Mouse (Mus musculus): ENCODE results near the gene Nbl1.

Gene Nbl1

GRCm38 (mm10) chr4:139100326-139100725 is 7.5 kb upstream of the Nbl1 start:
- in situ Hi-C loops (cut with MboI): no loop called here

- in situ Hi-C loops (cut with MboI): no loop called here
These were observed 3.4 kb upstream of the Nbl1 start for GRCm38 (mm10) chr4:139096201-139096600.

DNA sequence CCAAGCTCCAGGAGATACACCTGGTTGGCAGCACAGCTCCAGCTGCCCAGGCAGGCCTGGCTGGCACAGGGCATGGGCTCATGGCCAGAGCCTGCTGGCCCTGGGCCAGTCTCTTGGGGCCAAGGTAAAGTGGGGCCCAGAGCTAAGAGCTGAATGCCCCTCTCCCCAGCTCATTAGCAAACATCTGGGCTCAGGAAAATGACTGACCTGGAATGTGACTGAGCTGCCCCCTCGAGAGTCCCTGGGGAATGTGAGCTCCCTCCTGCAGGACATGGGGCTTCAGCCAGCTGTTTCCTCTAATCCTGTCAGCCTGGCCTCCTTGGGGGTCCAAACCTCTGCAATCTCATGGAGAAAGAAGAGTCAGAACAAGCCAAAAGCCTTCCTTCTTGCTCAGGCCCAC is 2.6 kb upstream of the Nbl1 start:
- in situ Hi-C loops (cut with MboI): no loop called here

- in situ Hi-C loops (cut with MboI): no loop called here
These were observed 370 bp upstream of the Nbl1 start for GRCm38 (mm10) chr4:139093196-139093530.

DNA sequence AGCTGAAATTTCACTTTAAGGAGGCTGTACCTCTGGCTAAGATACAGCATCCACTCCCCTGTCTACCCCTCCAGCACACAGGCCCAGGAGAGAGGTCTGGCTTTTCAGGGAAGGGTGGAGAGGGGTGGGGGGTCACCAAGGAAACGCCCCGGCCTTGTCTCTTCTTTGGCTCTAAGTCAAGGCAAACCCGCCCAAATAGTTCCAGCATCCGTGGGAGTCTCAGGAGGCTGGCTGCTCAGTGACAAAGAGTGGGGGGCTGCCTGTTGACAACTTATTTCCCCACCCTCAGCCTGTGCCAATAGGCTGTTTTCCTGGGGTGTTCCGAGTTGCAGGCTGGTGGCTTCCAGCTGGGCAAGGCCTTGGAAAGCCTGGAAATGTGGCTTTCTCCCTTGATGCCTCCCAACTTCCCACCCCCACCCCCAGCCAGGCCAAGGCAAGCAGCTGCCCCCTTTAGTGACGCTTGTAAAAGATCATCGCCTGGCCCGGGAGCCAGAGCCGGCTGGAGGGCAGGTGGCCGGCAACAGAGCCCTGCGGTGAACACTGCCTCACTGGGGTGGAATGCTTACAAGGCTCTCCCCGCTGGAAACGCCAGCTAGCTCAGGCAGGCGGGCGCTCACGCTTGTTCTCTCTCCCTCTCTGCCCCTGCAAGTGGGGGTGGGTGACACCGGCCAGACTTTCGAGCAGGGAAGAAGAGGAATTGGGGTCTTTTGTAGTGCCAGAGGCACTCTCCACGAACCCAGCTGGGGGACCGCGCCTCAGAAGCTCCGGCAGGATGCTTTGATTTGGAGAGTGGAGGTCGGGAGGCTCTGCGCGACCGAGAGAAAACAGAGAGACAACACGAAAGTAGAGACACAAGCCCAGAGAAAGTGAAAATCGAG is 1.1 kb downstream of the Nbl1 start:
- in situ Hi-C loops (cut with MboI): no loop called here

GRCm38 (mm10) chr4:139091066-139091465 is 1.7 kb downstream of the Nbl1 start:
- in situ Hi-C loops (cut with MboI): no loop called here

DNA sequence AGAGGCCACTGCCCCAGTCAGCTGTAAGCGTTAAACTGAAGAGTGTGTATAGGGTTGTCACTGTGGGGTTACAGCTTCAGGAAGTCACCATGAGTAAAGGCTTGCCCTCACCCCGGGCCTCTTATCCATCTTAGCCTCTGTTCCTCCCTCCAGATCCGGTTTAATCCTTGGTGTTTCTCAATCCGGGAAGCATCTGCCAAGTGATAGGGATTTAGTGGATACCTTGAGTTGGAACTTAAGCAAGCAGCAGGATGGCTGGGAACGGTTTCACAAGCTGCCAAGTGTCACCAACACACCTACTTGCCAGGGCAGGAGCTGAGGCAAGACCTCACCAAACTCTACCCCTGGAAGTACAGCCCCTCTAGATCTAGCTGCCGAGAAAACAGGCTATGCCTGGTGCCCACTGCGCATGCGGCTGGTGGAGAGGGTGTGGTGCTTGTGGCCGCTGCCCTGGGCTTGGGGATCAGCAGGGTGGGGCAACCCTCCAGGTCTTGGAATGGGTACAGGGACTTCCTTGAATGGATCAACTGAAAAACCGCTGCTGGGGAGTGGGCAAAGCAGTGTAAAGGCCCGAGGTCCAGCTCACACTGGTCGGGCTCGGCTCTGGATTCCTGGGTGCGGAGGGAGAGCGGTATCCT is 2.4 kb downstream of the Nbl1 start:
- in situ Hi-C loops (cut with MboI): no loop called here

- in situ Hi-C loops (cut with MboI): no loop called here
These were observed 3.7 kb downstream of the Nbl1 start for GRCm38 (mm10) chr4:139088982-139089671.

- in situ Hi-C loops (cut with MboI): no loop called here
These were observed 5.8 kb downstream of the Nbl1 start for GRCm38 (mm10) chr4:139086984-139087383.

DNA sequence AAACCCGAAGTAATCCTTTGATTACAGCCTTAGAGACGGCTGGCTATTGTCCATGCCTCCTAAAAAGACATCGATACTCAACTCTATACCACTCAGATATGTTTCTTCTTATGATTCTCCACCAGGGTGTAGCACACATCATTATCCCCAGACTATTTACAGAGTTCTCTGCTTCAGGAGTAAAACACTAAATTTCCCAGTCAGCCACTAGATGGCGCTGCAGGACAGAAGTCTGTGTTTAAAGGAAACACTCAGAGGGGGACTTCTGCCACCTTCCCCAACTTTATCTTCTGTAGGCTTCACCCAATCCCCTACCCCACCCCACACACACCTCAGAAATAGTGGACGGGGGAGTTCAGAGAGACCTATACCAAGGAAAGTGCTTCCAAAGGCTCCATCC is 6.8 kb downstream of the Nbl1 start:
- in situ Hi-C loops (cut with MboI): no loop called here

DNA sequence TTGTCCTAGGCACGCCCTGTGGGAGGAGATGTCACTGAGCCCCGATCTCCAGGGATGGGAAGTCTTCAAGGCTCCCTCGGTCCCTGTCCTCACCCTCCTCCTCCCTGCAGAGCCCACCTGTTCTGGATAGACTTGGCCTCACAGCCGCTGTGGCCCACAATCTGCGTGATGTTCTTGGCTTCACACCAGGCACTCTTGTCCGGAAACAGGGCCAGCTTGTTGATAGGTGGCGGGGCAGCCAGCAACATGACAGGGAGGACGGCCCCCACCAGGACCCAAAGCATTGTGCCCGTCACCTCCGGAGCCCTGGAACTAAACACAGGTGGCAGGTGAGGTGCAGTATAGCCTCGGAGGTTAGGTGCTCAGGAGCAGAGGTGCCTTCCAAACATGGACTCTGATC is 7.5 kb downstream of the Nbl1 start:
- in situ Hi-C loops (cut with MboI): no loop called here

- in situ Hi-C loops (cut with MboI): no loop called here
These were observed 9.8 kb downstream of the Nbl1 start for GRCm38 (mm10) chr4:139082790-139083564.

DNA sequence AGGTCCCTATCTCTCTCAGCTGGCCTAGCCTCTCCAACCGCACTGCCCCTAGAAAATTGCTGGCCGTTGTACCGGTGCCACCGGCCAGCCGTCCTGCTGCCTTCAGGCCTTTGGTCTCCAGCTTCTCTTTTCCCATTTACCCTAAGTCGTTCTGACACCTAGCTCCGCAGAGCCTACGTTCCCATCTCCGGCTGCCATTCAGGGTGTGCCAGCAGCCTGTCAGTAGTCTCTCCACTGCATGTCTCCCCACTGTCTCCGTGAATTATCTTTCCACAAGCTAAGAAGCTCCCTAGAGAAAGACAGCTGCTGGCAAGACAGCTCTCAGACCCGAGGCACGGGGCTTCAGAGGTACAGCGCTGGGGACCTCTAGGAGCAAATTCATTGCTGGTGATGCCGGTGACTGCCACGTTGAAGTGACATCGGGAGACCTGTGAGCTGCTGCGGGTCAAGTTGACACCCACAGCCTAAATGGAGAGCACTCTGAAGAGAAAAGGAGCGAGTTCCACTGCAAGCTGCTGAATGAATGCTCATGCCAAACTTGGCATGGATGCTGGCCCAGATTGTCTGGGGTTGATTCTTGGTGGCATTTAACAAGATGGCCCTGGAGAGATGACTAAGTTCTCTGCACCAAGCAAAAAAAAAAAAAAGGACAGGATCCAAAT is 11.4 kb downstream of the Nbl1 start:
- in situ Hi-C loops (cut with MboI): no loop called here

- in situ Hi-C loops (cut with MboI): no loop called here
These were observed 12.5 kb downstream of the Nbl1 start for GRCm38 (mm10) chr4:139080259-139080658.

DNA sequence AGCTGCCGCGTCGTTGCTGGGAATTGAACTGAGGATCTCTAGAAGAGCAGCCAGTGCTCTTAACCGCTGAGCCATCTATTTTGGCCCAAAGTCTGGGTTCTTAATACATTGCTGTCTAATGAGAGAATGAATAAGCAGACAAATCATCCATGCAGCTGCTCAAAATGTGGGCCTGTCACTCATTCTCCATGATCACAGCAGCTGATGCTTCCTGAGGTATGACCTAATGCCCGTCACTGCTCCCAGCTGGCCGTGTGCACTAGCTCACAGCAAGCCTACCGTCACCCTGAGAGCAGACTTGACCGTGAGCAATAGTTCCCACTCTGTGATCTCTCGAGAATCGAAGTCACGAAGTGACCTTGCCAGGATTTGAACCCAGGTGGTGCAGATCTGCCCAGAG is 13.4 kb downstream of the Nbl1 start:
- in situ Hi-C loops (cut with MboI): no loop called here

DNA sequence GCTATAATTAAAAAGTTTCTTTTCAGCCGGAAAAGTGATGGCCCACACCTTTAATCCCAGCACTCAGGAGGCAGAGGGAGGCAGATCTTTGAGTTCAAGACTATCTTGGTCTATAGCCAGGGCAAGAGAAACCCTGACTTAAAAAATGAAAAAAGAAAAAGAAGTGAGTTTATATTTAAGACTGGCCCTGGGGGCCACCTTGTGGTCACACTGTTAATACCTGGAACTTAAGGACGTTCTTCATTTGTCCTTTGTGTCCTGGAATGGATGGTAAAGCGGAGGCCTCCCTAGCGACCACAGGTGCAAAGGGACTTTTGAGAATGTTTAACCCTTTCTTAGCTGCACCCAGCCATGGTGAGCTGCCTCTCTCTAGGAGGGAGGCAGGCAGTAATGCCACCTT is 14.1 kb downstream of the Nbl1 start:
- in situ Hi-C loops (cut with MboI): no loop called here

DNA sequence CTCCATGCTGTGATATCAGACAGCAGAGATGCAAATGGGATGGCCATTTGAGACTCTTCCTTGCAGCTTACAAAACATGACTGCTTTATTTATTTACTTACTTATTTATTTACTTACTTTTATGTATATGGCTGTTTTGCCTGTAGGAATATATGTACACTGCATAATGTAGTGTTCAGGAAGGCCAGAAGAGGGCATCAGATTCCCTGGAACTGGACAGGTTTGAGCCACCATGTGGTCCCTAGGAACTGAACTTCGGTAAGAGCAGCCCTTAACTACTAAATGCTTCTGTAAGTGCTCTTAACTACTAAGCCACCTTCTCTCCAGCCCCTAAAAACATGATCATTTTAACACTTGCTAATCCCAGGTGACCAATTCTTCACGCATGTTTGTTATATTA is 14.5 kb downstream of the Nbl1 start:
- in situ Hi-C loops (cut with MboI): no loop called here

DNA sequence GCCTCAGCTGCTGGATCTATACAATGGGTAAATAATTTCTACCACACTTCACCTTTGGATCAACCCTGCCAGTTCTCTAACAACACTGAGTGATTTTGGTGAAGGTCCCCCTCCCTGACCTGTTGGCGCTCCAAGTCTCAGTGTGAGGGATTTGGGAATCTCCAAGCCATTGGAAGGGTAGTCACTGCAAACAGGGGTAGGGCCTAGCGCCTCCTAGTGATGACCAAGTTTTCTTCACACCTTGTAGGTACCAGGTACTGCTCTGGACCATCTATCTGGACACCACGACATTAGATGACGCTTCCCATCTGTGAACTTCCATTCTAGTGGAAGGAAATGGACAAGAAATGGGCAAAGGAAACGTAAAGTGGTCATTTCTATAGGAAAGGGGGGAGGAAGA is 16.9 kb downstream of the Nbl1 start:
- in situ Hi-C loops (cut with MboI): no loop called here

- in situ Hi-C loops (cut with MboI): no loop called here
These were observed 17.6 kb downstream of the Nbl1 start, which contains the start of gene Htr6 for GRCm38 (mm10) chr4:139075041-139075711. Gene Htr6, minus strand, starts transcription at chr4:139075570.

DNA sequence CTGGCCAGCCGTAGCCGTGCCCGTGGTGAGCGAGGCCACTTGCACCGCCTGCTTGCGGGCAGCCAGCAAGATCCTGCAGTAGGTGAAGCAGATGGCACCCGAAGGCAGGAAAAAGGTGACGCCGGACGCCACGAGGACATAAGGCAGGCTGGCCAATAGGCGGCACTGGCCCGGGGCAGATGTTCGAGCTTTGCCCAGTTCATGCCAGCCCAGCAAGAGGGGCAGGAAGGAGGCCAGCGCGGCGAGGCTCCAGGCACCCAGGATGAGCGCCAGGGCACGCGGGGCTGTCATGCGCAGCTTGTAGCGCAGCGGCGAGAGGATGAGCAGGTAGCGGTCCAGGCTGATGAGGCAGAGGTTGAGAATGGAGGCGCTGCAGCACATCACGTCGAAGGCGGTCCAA is 18.7 kb downstream of the Nbl1 start:
- in situ Hi-C loops (cut with MboI): no loop called here

DNA sequence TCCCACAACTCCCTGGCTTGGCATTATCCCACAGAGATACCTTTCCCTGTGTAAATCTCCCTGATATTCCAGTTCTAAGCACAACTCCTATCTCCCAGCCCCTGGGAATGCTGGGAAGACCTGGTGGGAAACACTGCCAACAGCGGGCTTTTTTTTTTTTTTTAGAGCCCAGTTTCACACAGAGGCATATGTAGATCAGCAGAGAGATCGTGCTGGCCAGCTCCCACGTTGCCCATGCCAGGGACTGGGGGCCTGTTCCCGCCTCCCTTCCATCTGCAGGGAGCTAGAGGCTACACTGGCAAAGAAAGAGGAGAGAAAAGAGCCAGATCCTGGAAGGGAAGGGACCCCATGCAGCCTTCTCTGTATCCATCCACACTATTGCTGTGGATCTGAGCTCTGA is 24.5 kb downstream of the Nbl1 start:
- in situ Hi-C loops (cut with MboI): no loop called here

Data from mature B cell (primary cell).